Mouse (Mus musculus): ENCODE data around the gene Bves. TPM values are rescaled to one million over a fixed set of nuclear protein-coding genes. Genes with fewer than 3 reads are reported as not detected.
"Not testable (repeated sequence)": the region's sequence is repeated elsewhere in the genome, so short reads cannot be mapped to it uniquely, and the experiment has no call there.

The Bves gene
- total RNA-seq (2021) = 0.52 TPM in 1 of 2 replicates, not detected in the other
- long read RNA-seq = 0 reads

DNA sequence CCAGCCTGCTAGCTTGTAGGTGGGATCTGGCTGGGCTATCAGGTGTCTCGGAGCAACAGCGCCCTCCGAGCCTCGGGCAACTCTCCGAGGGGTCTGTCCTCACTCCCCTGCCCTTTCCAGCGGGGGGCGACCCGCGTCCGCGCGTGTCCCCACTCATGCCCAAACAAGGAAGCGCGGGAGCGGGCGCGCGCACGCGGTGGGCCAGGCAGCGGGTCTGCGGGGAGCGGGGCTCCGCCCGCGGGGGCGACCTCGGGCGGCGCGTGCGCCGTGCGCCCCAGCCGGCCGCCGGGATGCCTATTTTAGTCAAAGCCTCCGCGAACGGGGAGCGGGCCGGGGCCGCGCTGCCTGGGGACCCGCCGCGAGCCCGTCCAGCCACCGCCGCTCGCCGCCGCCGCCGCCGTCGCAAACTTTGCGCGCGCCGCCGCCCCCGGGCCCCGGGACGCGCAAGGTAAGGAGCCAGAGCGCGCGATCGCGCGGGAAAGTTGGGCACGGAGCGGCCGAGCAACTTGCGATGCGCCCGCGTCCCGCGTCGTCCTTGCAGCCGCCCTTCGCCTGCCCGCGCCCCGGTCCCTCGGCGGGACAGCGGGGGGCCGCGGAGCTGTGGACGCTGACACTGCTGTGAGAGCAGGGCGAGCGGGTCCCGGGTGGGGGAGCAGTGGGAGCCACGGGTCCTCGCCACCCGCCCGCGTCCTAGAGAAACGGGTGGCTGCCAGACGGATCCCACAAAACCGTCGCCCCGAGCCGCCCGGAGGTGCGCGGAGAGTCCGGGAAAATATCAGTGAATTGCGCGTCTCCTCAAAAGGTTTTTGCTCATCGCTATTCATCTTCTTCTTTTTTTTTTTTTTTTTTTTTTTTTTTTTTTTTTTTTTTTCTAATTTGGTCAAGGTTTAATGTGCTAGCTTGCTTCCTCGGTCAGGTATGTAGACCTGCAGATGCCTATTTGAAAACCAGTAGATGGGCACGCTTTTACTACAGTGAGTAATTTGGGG is at the start of gene Bves:
TSS of gene Bves (plus strand) at position 339 of the 989 bp plus-strand sequence.
- peak; percentile 10 for DNase-seq

DNA sequence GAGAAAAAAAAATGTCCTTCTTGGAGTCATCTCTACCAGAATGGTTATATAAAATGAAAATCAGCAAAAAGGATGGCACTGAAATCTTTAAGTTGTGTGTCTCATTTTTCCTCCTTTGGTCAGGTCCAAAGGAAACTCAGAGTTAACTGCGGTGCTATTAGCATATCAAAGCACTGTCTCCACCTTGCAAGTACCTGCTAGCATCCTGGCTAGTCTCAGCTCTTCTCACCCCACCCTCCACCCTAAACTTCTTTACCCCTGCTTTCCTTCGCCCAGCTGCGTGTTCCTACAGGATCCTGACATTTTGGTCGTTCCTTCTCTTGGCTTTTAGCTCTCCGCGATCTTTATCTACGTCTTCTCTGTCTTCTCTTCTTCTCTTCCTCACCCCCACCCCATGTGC is 47.2 kb upstream of the Bves start:
- no peak for DNase-seq

- peak; percentile 24 for DNase-seq
These were observed 46.1 kb upstream of the Bves start for GRCm38 (mm10) chr10:45289218-45290105.

DNA sequence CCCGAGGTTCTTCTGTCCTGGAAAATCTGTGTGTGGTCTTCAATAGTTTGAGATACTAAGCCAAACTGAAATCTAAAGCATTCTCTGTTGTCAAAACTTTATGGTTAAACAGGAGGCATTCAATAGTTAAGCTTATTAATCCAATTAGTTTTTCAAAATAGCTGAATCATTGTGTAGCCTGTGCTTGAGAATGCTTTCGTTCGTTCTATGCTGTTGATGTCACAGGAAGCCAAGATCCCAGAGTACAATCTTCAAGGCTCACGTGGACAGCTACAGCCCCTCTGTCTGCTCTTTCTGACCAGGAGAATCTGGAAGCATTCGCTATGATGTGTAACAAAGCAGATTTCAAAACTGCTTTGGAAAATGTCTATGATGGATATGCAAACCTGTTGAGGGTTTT is 45.0 kb upstream of the Bves start:
- DNase-seq = no peak

DNA sequence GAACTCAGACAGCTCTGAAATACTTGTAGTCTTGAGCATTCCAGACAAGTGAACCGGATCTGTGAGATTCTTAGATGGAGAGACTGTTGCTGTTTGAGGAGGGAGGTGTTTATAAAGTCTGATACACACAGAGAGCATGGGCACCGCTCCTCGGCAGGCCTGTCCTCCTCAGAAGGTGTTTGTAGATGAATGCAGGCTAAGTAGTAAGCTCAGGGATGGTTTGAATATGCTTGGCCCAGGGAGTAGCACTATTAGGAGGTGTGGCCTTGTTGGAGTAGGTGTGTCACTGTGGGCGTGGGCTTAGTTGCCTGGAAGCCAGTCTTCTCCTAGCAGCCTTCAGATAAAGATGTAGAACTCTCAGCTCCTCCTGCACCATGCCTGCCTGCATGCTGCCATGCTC is 43.4 kb upstream of the Bves start:
- DNase-seq = not testable (repeated sequence)

DNA sequence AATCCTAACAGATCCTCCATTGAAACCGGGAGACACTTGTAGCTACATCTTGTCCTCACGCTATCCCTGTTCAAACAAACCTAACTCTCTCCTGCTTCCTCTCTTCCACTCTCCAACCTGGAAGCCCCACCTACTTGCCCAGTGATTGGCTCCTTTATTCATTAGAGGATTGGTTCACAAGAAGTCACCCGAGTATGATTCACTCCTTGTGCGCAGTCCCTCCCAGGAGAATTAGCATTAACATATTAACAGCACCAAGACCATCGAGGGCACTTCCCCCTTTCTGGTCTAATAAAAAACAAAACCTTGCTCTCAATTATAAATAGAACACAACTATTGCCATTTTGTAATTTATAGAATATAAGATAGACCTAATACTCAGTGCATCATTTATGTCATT is 40.5 kb upstream of the Bves start:
- no peak for DNase-seq

DNA sequence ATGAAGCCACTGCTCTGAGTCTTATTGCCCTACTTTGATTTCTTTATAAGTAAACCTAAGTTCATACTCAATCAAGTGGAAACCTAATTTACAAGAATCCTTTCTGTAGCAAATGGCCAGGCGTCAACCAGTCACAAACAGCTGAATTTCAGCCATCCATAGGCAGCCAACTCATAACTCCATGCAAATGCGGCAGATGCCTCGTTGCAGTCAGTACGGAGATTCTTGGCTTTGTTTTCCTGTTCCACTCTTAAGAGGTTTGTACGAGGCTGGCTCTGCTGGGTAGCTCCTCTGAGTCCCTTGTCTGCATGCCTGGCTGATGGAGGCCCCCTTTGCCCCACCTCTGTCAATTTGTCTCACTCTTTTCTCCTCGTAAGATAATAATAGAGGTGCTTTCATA is 37.1 kb upstream of the Bves start:
- DNase-seq = no peak

DNA sequence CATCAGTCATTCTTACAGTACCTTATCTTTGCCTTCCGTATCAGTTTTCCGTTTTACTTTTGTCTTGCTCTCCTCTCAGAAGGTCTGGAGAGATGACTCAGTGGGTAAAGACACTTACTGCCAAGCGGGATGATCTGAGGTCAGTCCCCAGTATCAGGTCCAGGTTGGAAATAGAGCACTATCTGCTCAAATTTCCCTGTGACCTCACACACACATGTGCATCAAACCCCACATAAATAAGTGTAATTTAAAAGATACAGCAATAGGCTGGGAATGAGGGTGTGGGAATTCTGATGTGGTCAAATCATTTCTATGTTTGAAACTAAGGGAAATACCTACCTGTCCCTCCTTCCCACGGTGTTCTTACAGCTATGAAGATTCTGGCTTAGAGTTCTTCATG is 36.1 kb upstream of the Bves start:
- no peak for DNase-seq

DNA sequence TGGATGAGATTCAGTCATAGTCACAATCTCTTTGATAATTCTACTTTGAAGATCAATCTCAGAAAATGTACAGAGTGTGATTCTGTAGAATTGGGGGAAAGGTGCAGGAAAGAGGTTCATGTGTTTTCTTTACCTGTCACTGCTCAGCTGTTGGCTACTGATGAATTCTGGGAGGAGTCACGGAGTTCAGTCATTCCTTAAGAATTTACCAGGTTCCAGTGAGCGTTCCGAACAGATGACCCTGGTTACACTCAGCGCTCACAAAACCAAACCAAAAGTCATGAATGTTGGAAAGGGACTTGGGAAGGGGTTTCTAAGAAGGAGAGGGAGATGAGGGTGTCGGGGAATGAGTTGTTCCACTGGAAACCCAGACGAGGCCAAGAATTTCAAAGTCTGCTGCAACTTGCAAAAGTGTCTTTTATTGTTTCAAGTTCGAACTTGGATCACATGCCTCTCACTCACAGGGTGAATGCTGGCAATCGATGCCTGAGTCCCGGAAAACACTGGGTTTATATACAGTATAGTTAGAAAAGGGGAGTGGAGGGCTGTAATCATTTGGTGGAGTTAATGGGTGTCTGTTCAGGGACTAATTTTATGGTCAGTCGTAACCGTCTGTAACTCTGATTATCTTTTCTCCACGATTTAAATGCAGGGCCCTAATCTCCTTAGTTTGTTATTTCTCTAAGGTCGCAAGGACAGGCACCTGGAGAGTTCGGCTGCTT is 32.1 kb upstream of the Bves start:
- DNase-seq = no peak

DNA sequence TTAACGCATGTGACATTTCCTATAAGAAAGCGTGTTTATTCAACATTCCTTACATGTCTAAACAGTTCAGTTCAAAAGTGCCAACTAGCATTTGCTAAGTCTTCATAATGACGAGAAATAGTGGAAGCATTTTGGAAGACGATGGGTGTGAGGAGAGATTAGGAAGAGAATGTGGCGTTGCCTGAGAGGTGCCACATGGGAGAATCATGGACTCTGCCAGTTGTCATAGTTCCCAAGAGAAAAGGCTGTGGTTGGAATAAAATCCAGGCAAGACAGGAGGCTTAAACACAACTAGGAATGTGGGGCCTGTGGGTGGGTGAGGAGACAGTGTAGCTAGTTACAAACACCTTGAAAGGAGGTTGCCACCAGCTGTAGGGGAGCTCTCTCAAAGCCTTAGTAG is 30.4 kb upstream of the Bves start:
- DNase-seq = no peak

DNA sequence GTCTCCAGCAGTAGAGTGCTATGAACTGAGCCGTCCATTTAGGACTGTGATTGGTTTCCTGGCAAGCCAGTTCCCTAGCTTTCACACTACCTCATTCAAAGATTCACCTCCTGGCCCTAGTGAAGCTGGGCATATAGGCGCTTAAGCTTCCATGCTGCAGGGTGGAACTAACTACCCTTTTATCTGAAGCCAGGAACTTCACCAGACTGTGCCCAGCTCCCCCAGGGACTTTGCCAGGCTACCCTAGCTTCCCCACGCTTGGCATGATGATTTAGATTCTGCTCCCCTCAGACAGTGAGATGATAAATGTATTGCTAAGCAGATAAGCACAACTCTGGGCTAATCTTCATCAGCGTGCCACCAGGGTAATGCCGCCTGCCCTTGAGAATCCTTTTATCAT is 24.4 kb upstream of the Bves start:
- DNase-seq = no peak

GRCm38 (mm10) chr10:45311624-45312023 is 23.9 kb upstream of the Bves start:
- DNase-seq = no peak

- no peak for DNase-seq
These were observed 20.7 kb upstream of the Bves start for GRCm38 (mm10) chr10:45314865-45315264.

DNA sequence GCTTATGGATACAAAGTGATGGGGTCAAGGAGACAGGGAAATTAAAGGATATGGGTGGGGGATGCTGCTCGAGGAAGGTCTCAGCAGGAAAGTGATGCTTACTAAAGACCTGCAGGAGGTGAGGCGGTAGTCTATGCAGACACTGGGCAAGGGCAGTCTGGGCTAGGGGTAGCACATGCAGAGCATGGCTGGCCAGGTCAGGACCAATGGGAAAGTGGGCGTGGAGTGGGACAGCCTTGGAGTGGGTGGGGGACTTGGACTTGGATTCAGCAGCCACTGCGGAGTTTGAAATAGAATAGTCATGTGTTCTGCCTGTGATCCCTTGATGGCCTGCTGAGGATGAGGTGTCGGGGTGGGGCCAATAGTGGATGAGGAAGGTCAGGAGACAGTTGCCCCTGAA is 16.6 kb upstream of the Bves start:
- DNase-seq = no peak

- DNase-seq = no peak
These were observed 15.3 kb upstream of the Bves start for GRCm38 (mm10) chr10:45320296-45320695.

DNA sequence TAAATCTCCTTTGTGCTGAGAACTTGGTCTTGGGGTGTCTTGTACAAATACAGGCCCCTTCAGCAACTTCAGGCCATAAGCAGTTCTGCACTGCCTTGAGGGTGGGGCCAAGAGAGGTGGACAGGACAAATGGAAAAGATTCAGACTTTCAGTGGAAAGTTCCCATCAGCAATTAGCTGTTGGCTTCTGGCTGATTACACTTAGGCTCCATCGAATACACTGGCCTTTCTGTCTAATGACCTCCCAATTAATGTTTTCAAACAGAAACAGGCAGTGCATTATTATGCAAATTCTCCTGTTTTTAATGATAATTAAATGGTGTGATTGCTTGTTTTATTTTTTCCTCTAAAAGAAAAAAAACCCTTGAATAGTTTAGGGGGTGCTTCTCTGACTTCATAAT is 11.4 kb upstream of the Bves start:
- no peak for DNase-seq

- DNase-seq = no peak
These were observed 7.2 kb upstream of the Bves start for GRCm38 (mm10) chr10:45328196-45329000.

- DNase-seq = no peak
These were observed 647 bp upstream of the Bves start for GRCm38 (mm10) chr10:45334925-45335324.

DNA sequence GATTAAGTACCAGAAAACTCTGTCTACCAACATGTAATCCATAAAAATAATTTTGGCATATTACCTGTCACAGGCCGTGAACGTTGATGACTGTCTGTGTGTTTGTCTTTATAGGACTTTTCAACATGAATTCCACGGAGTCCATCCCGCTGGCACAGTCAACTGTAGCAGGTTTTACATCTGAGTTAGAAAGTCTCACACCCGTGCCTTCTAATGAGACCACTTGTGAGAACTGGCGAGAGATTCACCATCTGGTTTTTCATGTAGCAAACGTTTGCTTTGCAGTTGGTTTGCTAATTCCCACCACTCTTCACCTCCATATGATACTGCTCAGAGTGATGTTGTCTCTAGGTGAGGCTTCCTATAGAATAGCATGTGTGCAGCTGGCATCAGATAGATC is 3.5 kb downstream of the Bves start:
- no peak for DNase-seq

DNA sequence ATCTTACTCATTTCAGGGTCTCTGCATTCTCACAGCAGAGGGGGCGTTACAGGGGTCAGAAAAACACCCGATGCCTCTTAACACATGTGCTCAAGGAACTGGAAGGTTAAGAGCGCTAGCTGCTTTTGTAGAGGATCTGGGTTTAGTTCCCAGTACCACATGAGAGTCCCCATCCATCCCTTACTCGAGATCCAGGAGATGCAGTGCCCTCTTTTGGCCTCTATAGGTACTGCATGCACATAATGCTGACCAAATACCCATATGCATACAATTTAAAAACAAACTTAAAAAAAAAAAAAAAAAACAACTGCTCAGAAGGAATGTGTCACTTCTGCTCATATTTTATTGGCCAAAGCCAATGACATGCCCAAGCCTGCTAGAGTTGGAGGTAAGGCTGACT is 8.8 kb downstream of the Bves start:
- no peak for DNase-seq

GRCm38 (mm10) chr10:45345217-45345616 is 9.6 kb downstream of the Bves start:
- no peak for DNase-seq

Measured in adrenal gland, postnatal 25 days (tissue).